Mouse (Mus musculus) c-Kit-negative CD71-positive TER-119-positive erythroid progenitor cells, embryonic 14.5 days (primary cell): ENCODE results near the gene Vta1.

Source experiments
- DNase-seq: peaks from one replicate; pipeline ENCODE4 v3.0.0-alpha.2; 2013; ENCODE audit warnings: low read depth, low spot score

The Vta1 gene

GRCm38 (mm10) chr10:14705072-14706066 is at the start of gene Vta1, which contains the start of gene Nmbr:
Vta1 (minus strand) TSS chr10:14705560.
Nmbr (plus strand) TSS chr10:14705591.
- peak; percentile 84 for DNase-seq

- no peak for DNase-seq
Measured at GRCm38 (mm10) chr10:14734285-14734684, 28.9 kb upstream of the Vta1 start.

- no peak for DNase-seq
Measured at GRCm38 (mm10) chr10:14725671-14726070, 20.3 kb upstream of the Vta1 start.

- DNase-seq, result no peak
Measured at GRCm38 (mm10) chr10:14718114-14718513, 12.8 kb upstream of the Vta1 start, which contains the start of gene Gje1. Gje1 (minus strand) TSS chr10:14718214.

- no peak for DNase-seq
Measured at GRCm38 (mm10) chr10:14703830-14704420, 1.4 kb downstream of the Vta1 start.

- DNase-seq, result no peak
Measured at GRCm38 (mm10) chr10:14703239-14703638, 2.1 kb downstream of the Vta1 start.

GRCm38 (mm10) chr10:14690349-14690748 is 15.0 kb downstream of the Vta1 start:
- DNase-seq, result no peak

- DNase-seq, result no peak
Measured at GRCm38 (mm10) chr10:14688785-14689442, 16.4 kb downstream of the Vta1 start.

GRCm38 (mm10) chr10:14685663-14686062 is 19.7 kb downstream of the Vta1 start:
- DNase-seq, result no peak

- DNase-seq, result no peak
Measured at GRCm38 (mm10) chr10:14666147-14666546, 39.2 kb downstream of the Vta1 start.

- DNase-seq, result no peak
Measured at GRCm38 (mm10) chr10:14660875-14661274, 44.5 kb downstream of the Vta1 start.

- no peak for DNase-seq
Measured at GRCm38 (mm10) chr10:14639635-14640034, 65.7 kb downstream of the Vta1 start.

GRCm38 (mm10) chr10:14639043-14639442 is 66.3 kb downstream of the Vta1 start:
- no peak for DNase-seq

GRCm38 (mm10) chr10:14625706-14626105 is 79.7 kb downstream of the Vta1 start:
- DNase-seq, result no peak

- DNase-seq, result no peak
Measured at GRCm38 (mm10) chr10:14619156-14619555, 86.2 kb downstream of the Vta1 start.

- DNase-seq, result no peak
Measured at GRCm38 (mm10) chr10:14618301-14618700, 87.1 kb downstream of the Vta1 start.

- no peak for DNase-seq
Measured at GRCm38 (mm10) chr10:14615441-14615840, 89.9 kb downstream of the Vta1 start.

- DNase-seq, result no peak
Measured at GRCm38 (mm10) chr10:14607597-14607996, 97.8 kb downstream of the Vta1 start.
